Mouse (Mus musculus) midbrain, embryonic 14.5 days (tissue): ENCODE measurements around the gene Nrip2. TPM values are rescaled to one million over a fixed set of nuclear protein-coding genes. Genes with fewer than 3 reads are reported as not detected.
A peak's percentile ranks its signal among the peaks of the same experiment; 100 is the strongest.

ENCODE experiments used
- ATAC-seq: fragments of 200-750 bp; cut with Nextera tagmentation; 2 replicates; pipeline ENCODE4 v1.8.0; 2017; ENCODE audit warnings: moderate number of reproducible peaks, moderate library complexity; ENCODE audit not compliant: low FRiP score, low TSS enrichment
- DNase-seq: peaks from one replicate; pipeline ENCODE4 v3.0.0-alpha.2; 2015
- H3K27ac ChIP-seq: fragments of 300-500 bp; sonication (generic); replicated peaks from 2 replicates; pipeline ENCODE4 v1.5.1; 2014; ENCODE audit warnings: mild to moderate bottlenecking, low read depth, low read length, moderate library complexity
- H3K27me3 ChIP-seq: fragments of 300-500 bp; sonication (generic); 2 replicates; pipeline ENCODE4 v1.6.1; 2014; ENCODE audit warnings: low read length, control low read depth, mixed read lengths; ENCODE audit not compliant: control insufficient read depth, insufficient read depth
- H3K36me3 ChIP-seq: fragments of 300-500 bp; sonication (generic); 2 replicates; pipeline ENCODE4 v1.6.1; 2014; ENCODE audit warnings: low read length, control low read depth; ENCODE audit not compliant: control insufficient read depth, insufficient read depth
- H3K4me1 ChIP-seq: fragments of 300-500 bp; sonication (generic); 2 replicates; pipeline ENCODE4 v1.6.1; 2014; ENCODE audit warnings: mild to moderate bottlenecking, antibody characterized with exemption, low read length, control low read depth; ENCODE audit not compliant: control insufficient read depth, insufficient read depth
- H3K4me2 ChIP-seq: fragments of 300-500 bp; sonication (generic); 2 replicates; pipeline ENCODE4 v1.6.1; 2014; ENCODE audit warnings: mild to moderate bottlenecking, low read length, moderate library complexity
- H3K4me3 ChIP-seq: fragments of 300-500 bp; sonication (generic); replicated peaks from 2 replicates; pipeline ENCODE4 v1.5.1; 2014; ENCODE audit warnings: low read depth, low read length
- H3K9ac ChIP-seq: fragments of 300-500 bp; sonication (generic); replicated peaks from 2 replicates; pipeline ENCODE4 v1.6.1; 2014; ENCODE audit warnings: mild to moderate bottlenecking, low read length, moderate library complexity
- H3K9me3 ChIP-seq: fragments of 300-500 bp; sonication (generic); 2 replicates; pipeline ENCODE4 v1.6.1; 2016; ENCODE audit warnings: low read length, control low read depth, mixed read lengths; ENCODE audit not compliant: control insufficient read depth
- WGBS: fragments of 180-500 bp; shearing (Covaris S2); extraction: QIAGEN DNeasy Blood & Tissue Kit; methylation state at CpG from one replicate; pipeline ENCODE4 v1.1.7; 2014; 5-methylcytosine and 5-hydroxymethylcytosine counted together
- polyA plus RNA-seq: library from polyadenylated mRNA; unstranded; fragments of >200 nt; fragmentation: Nextera tagmentation; extraction: Ambion mirVana; gene quantifications from 2 replicates; pipeline ENCODE4 v1.2.1, GENCODE M21; 2014

Gene Nrip2
- polyA plus RNA-seq, 1 experiment from 2014 or later = 10.1 TPM

DNA sequence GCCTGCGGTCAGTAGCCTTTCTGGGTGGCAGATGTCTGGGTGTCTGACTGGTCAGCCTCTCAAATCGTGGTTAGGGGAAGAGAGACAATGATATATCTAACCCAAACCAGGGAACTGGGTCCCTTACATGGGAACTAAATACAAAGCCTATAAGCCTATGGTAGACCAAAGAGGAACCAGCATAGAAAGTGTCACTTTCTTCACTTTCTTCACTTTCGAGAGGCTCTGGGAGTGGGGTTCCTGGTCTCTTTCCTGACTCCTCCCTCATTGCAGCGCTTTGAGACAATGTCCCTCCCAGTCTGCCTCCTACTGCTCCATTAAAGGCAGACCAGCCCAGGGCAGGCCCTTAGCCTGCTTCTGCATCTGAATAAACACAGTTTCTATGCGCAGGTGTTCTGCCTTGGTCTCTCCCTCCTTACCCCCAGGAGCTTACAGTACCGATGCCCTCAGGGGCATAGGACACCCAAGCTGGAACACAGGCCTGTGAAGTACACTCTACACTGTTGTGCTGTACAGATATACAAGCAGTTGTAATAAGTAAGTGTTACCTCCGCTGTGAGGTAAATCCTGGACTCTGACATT lies 9.5 kb downstream of the Nrip2 start:
- Histone ChIP-seq H3K27me3 (no peaks in the 10 kb centered on the region), H3K36me3 (peaks cover 71% of the 10 kb centered on the region)
- 87% methylated on average over 7 of the region's 7 CpGs for WGBS

DNA sequence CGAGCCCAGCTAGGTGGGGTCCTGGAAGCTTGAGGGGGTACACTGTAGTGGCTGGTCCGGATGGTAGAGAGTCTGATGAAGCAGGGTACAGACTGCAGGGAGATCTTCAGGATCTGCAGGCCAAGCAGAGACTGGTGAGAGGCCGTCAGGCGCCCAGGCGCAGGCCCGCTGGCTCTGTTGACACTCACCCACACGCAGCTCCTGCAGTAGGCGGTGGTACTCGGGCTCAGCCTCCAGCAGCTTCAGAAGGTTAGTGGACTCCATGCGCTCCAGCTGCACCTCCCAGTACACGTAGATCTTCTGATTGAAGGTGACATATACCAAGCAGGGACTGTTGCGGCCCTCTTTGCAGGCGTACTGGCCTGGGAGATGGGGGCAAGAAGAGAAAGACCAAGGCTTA lies 11.2 kb downstream of the Nrip2 start:
- no peak for ATAC-seq
- no peak for DNase-seq
- peaks cover 77% of the 10 kb centered on the region for H3K36me3 ChIP-seq
- H3K27me3 ChIP-seq = no peaks in the 10 kb centered on the region
- H3K4me1 ChIP-seq = no peaks in the 10 kb centered on the region
- H3K4me2 ChIP-seq = no peak overlapping the region
- H3K27ac ChIP-seq = no peak overlapping the region
- no peak overlapping the region for H3K9ac ChIP-seq
- no peak overlapping the region for H3K4me3 ChIP-seq
- 94% methylated on average over 13 of the region's 13 CpGs for whole genome bisulfite sequencing
- no peaks in the 10 kb centered on the region for H3K9me3 ChIP-seq

More for the DNA sequence above, 9.5 kb downstream of the Nrip2 start:
- ATAC-seq (no peak), DNase-seq (no peak)
- no peak overlapping the region for H3K9ac ChIP-seq
- H3K27ac ChIP-seq = no peak overlapping the region
- H3K4me1 ChIP-seq = no peaks in the 10 kb centered on the region
- no peak overlapping the region for H3K4me3 ChIP-seq
- no peaks in the 10 kb centered on the region for H3K9me3 ChIP-seq
- H3K4me2 ChIP-seq = no peak overlapping the region

DNA sequence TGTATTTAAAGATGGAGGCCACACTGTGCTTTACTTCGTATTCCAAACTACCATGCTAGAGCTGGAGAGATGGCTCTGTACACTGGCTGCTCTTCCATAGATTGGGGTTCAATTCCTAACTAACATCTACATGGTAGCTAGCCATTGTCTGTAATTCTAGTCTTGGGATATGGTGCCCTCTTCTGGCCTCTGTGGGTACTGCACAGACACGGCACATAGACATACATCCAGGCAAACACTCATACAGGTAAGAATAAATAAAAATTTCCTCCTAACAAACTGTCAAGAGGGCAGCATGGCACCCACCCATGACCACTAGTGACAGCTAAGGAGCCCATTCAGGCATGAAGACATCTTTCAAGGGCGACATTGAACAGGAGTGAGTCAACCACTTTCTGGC lies 12.0 kb downstream of the Nrip2 start:
- H3K4me1 ChIP-seq = no peaks in the 10 kb centered on the region
- DNase-seq (peak; percentile 87), ATAC-seq (peak; percentile 43; the same call in 1 of the 2 replicates)
- H3K27ac ChIP-seq = no peak overlapping the region
- H3K27me3 ChIP-seq = no peaks in the 10 kb centered on the region
- 18% methylated on average over 3 of the region's 3 CpGs for WGBS
- no peak overlapping the region for H3K4me3 ChIP-seq
- H3K36me3 ChIP-seq = peaks cover 73% of the 10 kb centered on the region
- H3K9me3 ChIP-seq = no peaks in the 10 kb centered on the region
- H3K4me2 ChIP-seq = no peak overlapping the region
- H3K9ac ChIP-seq = no peak overlapping the region

DNA sequence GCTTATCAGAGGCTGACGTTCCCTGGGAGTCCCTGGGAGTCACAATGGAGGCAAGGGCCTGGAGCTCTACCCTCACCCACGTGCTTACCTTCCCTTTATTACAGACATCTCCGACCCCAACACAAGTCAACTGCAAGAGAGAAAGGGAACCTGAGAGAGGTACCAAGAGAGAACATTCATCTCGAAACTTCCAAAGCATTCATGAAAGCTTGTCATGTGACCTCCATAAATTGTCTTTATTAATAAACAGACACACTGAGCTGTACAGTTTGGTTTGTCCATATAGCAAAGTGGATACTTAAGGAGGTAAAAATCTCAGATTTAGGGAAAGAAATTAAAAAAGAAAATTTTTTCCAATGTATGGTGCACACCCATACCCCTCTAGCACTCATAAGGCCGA lies 17.1 kb downstream of the Nrip2 start:
- no peak overlapping the region for H3K4me2 ChIP-seq
- no peak for DNase-seq
- H3K27me3 ChIP-seq = no peaks in the 10 kb centered on the region
- H3K4me3 ChIP-seq = no peak overlapping the region
- no peak overlapping the region for H3K27ac ChIP-seq
- WGBS = 95% methylated on average over 5 of the region's 5 CpGs
- ATAC-seq = no peak
- H3K4me1 ChIP-seq = no peaks in the 10 kb centered on the region
- H3K36me3 ChIP-seq = peaks cover 29% of the 10 kb centered on the region
- H3K9me3 ChIP-seq = no peaks in the 10 kb centered on the region
- no peak overlapping the region for H3K9ac ChIP-seq

DNA sequence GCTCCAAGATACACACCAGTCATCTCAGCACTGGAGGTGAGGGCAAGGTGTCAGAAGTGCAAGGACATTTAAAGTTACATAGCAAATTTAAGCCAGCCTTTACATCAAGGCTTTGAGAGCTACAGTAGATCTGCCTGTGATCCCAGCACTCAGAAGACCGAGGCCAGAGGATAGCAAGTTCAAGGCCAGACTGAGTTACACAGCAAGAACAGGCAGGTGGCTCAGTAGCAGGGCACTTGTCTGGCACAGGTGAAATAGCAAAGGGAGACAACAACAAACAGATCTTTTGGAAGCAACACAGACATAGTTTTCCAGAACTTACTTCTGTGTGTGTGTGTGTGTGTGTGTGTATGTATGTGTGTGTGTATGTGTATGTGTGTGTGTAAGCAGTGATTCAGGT lies 19.0 kb downstream of the Nrip2 start:
- peaks cover 10% of the 10 kb centered on the region for H3K36me3 ChIP-seq
- 97% methylated on average over 1 of the region's 1 CpGs for whole genome bisulfite sequencing
- H3K9me3 ChIP-seq = no peaks in the 10 kb centered on the region
- ATAC-seq = no peak
- H3K4me1 ChIP-seq = no peaks in the 10 kb centered on the region
- no peak overlapping the region for H3K4me3 ChIP-seq
- H3K4me2 ChIP-seq = no peak overlapping the region
- H3K9ac ChIP-seq = no peak overlapping the region
- H3K27ac ChIP-seq = no peak overlapping the region
- no peak for DNase-seq
- no peaks in the 10 kb centered on the region for H3K27me3 ChIP-seq

DNA sequence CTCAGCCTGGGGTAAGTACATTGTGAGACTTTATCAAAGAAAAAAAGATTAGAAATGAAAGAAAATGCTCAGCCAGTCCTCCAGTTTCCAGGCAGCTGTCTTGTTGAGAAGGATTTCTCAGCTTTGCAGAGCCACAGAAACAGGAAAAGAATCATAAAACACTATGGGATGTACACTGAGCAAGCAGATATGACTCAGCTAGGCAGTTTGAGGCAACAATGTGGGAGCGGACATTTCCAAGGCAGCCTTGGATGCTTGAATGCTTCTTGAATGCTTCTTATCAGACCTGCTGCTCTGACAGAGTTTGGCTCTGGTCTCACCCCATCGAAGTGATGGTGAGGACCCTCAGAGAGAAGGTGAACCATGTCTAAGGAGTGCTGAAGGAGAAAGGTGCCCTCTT lies 21.9 kb downstream of the Nrip2 start:
- no peak for ATAC-seq
- Histone ChIP-seq H3K27ac (no peak overlapping the region), H3K27me3 (no peaks in the 10 kb centered on the region), H3K4me1 (peaks cover 4% of the 10 kb centered on the region; the same call in 1 of the 2 replicates), H3K36me3 (no peaks in the 10 kb centered on the region), H3K9ac (no peak overlapping the region), H3K9me3 (no peaks in the 10 kb centered on the region), H3K4me3 (no peak overlapping the region), H3K4me2 (no peak overlapping the region)
- DNase-seq = no peak
- 95% methylated on average over 2 of the region's 2 CpGs for WGBS

DNA sequence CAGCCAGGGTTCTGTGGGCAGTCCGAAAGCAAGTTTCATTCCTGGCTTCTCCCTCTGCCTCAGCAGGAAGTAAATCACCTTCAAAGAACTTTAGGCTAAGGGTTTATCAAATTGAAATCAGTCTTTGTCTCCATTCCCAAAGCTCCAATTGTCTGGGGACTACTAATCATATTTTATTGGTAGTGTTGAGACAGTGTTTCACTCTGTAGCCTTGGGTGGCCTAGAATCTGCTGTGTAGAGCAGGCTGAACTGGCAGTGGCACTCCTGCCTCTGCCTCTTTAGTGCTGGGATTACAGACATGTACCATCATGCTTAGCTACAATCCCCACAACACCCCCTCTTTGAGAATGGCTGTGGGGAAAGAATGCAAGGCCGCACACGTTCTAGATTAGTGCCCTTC lies 22.4 kb downstream of the Nrip2 start:
- Histone ChIP-seq H3K9me3 (no peaks in the 10 kb centered on the region), H3K4me3 (no peak overlapping the region), H3K27me3 (no peaks in the 10 kb centered on the region), H3K27ac (no peak overlapping the region), H3K9ac (no peak overlapping the region), H3K36me3 (no peaks in the 10 kb centered on the region), H3K4me2 (no peak overlapping the region), H3K4me1 (peaks cover 4% of the 10 kb centered on the region; the same call in 1 of the 2 replicates)
- WGBS = 98% methylated on average over 3 of the region's 3 CpGs
- no peak for DNase-seq
- no peak for ATAC-seq

DNA sequence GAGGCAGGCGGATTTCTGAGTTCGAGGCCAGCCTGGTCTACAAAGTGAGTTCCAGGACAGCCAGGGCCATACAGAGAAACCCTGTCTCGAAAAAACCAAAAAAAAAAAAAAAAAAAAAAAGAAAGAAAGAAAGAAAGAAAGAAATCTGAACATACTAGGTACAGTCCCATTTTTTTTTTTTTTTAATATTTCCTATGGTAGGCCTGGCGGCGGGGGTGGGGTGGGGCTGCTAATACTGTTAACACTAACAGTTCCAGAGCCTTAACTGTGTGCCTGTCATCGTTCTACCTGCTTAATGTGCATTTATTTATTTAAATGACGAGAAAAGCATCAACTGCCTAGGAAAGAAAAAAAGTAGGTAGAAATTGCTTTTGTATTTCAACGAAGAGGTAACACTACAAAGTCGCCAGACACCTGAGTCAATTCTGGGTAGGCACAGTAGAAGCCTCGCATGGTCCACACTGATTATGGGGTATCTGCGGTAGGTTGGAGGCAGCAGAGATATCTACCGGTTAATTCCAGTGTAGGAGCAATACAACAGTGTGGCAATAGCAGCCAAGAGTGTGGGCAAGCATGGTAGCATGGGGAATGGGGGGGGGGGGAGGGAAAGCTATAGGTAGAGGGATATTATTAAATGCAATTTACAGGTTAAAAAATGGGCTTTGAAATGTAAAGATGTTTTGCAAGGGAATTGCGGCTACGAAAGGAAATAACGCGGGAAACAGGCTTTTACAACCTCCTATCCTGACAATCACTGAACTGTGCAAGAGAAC lies 24.6 kb downstream of the Nrip2 start:
- DNase-seq (peak; percentile 34), ATAC-seq (peak; percentile 28; the same call in 1 of the 2 replicates)
- H3K27me3 ChIP-seq = no peaks in the 10 kb centered on the region
- H3K9ac ChIP-seq = peak overlapping the region; percentile 78
- WGBS = 49% methylated on average over 15 of the region's 16 CpGs
- H3K4me3 ChIP-seq = peak overlapping the region; percentile 61
- H3K4me1 ChIP-seq = peaks cover 4% of the 10 kb centered on the region; the same call in 1 of the 2 replicates
- H3K9me3 ChIP-seq = no peaks in the 10 kb centered on the region
- H3K4me2 ChIP-seq = peak overlapping the region; percentile 61
- peaks cover 5% of the 10 kb centered on the region for H3K36me3 ChIP-seq
- peak overlapping the region; percentile 99 for H3K27ac ChIP-seq
